Mouse (Mus musculus): Measurements from ENCODE around the gene Sumo3.

Gene Sumo3

GRCm38 (mm10) chr10:77605908-77606826, at the start of gene Sumo3, which contains the start of gene Gm49325:
TSS of gene Sumo3 (plus strand) at chr10:77606097.
TSS of gene Gm49325 (plus strand) at chr10:77606197.
- peak; percentile 98 for DNase-seq

- no peak for DNase-seq
These were observed 49.3 kb upstream of the Sumo3 start for GRCm38 (mm10) chr10:77556631-77557030.

- no peak for DNase-seq
These were observed 48.3 kb upstream of the Sumo3 start for GRCm38 (mm10) chr10:77557641-77558040.

- no peak for DNase-seq
These were observed 45.8 kb upstream of the Sumo3 start for GRCm38 (mm10) chr10:77560090-77560489.

- DNase-seq = no peak
These were observed 45.1 kb upstream of the Sumo3 start for GRCm38 (mm10) chr10:77560830-77561229.

- DNase-seq = no peak
These were observed 44.4 kb upstream of the Sumo3 start for GRCm38 (mm10) chr10:77561508-77561907.

- no peak for DNase-seq
These were observed 40.9 kb upstream of the Sumo3 start for GRCm38 (mm10) chr10:77565005-77565404.

- DNase-seq = peak; percentile 85
These were observed 39.2 kb upstream of the Sumo3 start for GRCm38 (mm10) chr10:77566651-77567050.

- DNase-seq = no peak
These were observed 36.4 kb upstream of the Sumo3 start for GRCm38 (mm10) chr10:77569481-77569880.

- peak; percentile 65 for DNase-seq
These were observed 35.8 kb upstream of the Sumo3 start for GRCm38 (mm10) chr10:77569973-77570658.

GRCm38 (mm10) chr10:77572225-77572624, 33.7 kb upstream of the Sumo3 start:
- no peak for DNase-seq

- DNase-seq = no peak
These were observed 32.7 kb upstream of the Sumo3 start for GRCm38 (mm10) chr10:77573162-77573561.

GRCm38 (mm10) chr10:77580027-77580920, 25.6 kb upstream of the Sumo3 start:
- DNase-seq = no peak

GRCm38 (mm10) chr10:77581023-77581407, 24.9 kb upstream of the Sumo3 start:
- no peak for DNase-seq

- peak; percentile 98 for DNase-seq
These were observed 24.3 kb upstream of the Sumo3 start, which contains the start of gene Pttg1ip for GRCm38 (mm10) chr10:77581408-77582284. TSS of gene Pttg1ip (plus strand) at chr10:77581720.

- no peak for DNase-seq
These were observed 23.6 kb upstream of the Sumo3 start for GRCm38 (mm10) chr10:77582285-77582618.

- DNase-seq = peak; percentile 61
These were observed 22.0 kb upstream of the Sumo3 start for GRCm38 (mm10) chr10:77583795-77584422.

GRCm38 (mm10) chr10:77586637-77587036, 19.3 kb upstream of the Sumo3 start:
- DNase-seq = no peak

GRCm38 (mm10) chr10:77587091-77587775, 18.7 kb upstream of the Sumo3 start:
- peak; percentile 51 for DNase-seq

- DNase-seq = no peak
These were observed 17.9 kb upstream of the Sumo3 start for GRCm38 (mm10) chr10:77588036-77588435.

- DNase-seq = no peak
These were observed 16.8 kb upstream of the Sumo3 start for GRCm38 (mm10) chr10:77589117-77589516.
